Mouse (Mus musculus) cerebellum, adult 2 months (tissue): ENCODE data around the gene Prm3. TPM values are rescaled to one million over a fixed set of nuclear protein-coding genes. Genes with fewer than 3 reads are reported as not detected.

Source experiments
- DNase-seq, 2 experiments: peaks; one replicate each; pipeline ENCODE4 v3.0.0; 2021
- H3K27ac ChIP-seq: fragments of 200-500 bp; 2 replicates; pipeline ENCODE4 v1.5.1; 2012; ENCODE audit warnings: low read length, control low read depth, inconsistent platforms; ENCODE audit not compliant: insufficient read depth
- H3K27me3 ChIP-seq: fragments of 200-500 bp; 2 replicates; pipeline ENCODE4 v1.6.1; 2012; ENCODE audit warnings: inconsistent platforms, mild to moderate bottlenecking, low read length, moderate library complexity; ENCODE audit not compliant: control insufficient read depth, insufficient read depth
- H3K4me1 ChIP-seq: fragments of 200-500 bp; 2 replicates; pipeline ENCODE4 v1.6.1; 2011; ENCODE audit warnings: low read length; ENCODE audit not compliant: control insufficient read depth, insufficient read depth
- H3K4me3 ChIP-seq: fragments of 200-500 bp; replicated peaks from 2 replicates; pipeline ENCODE3; 2011; ENCODE audit warnings: mild to moderate bottlenecking, low read depth, low read length, control low read depth; ENCODE audit not compliant: insufficient read depth
- CTCF ChIP-seq: fragments of 200-500 bp; IDR thresholded peaks from 2 replicates; pipeline ENCODE4 v1.5.1; 2011; ENCODE audit warnings: low read depth, mild to moderate bottlenecking, control low read depth, low read length, moderate library complexity, borderline replicate concordance; ENCODE audit not compliant: insufficient read depth
- POLR2A ChIP-seq: fragments of 200-500 bp; IDR thresholded peaks from 2 replicates; pipeline ENCODE4 v1.6.1; 2011; ENCODE audit warnings: low read length, control low read depth, borderline replicate concordance; ENCODE audit not compliant: insufficient read depth
- WGBS: fragments of 180-500 bp; shearing (Covaris S2); methylation state at CpG from one replicate; pipeline ENCODE4 v1.1.7; 2018; 5-methylcytosine and 5-hydroxymethylcytosine counted together
- polyA plus RNA-seq: library from polyadenylated mRNA; depleted of rRNA; stranded (reverse); fragments of >200 nt; gene quantifications from 2 replicates; pipeline ENCODE4 v1.2.3, GENCODE M21; 2012

The Prm3 gene
- polyA plus RNA-seq, 1 experiment: not detected

DNA sequence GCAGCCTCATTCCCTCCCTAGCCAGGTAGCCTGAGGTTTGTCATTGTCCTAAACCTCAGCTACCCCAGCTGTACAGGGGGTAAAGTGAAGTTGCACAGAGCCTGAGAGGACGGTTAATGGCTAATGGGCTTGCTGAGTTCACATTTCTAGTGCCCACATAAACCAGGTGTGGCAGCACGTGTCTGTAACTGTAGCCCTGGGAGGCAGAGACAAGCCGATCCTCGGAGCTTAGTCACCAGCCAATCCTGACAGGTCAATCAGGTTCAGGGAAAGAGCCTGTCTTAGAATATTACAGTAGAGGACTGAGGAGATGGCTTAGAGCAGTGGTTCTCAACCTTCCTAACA lies 37.7 kb upstream of the Prm3 start:
- WGBS: 71% methylated on average over 4 of the region's 4 CpGs

DNA sequence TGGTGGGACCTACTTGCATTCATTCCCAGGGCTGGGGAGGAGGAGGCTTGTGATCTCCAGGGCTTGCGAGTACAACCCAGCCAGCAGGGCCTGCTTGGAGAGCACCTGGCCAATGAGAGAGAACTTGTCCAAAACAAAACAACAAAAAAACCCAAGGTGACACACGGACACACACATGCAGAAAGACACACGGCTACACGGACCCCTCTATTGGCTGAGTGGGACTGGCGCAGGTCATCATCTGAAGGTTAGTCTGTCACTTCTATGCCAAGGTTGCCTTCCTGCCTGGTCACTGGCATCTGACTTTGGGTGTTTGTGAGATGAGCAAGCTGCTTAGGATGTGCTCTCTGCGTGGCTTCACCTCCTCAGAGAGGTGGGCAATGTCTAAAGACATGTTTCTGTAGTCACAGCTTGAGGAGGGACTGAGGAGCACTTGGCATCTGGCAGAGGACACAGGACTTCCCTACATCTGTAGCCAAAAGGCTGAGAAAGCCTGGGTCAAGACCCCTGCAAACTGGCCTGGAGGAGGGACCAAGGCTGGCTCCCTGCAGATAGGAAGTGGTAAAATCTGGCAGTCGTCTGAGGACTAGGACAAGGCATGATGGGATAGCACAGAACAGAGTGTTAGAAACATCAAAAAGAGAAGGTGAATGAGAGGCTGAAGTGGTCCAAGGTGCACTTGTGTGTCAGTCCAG lies 37.2 kb upstream of the Prm3 start:
- no peak overlapping the region for H3K27ac ChIP-seq
- no peaks in the 10 kb centered on the region for H3K27me3 ChIP-seq
- H3K4me1 ChIP-seq: no peaks in the 10 kb centered on the region
- no peak for TF ChIP-seq POLR2A
- TF ChIP-seq CTCF: no peak
- DNase-seq: no peak
- no peak overlapping the region for H3K4me3 ChIP-seq
- WGBS: 83% methylated on average over 7 of the region's 7 CpGs

More for the DNA sequence above, 37.7 kb upstream of the Prm3 start:
- no peak for TF ChIP-seq POLR2A
- no peak for TF ChIP-seq CTCF
- H3K4me3 ChIP-seq: no peak overlapping the region
- H3K4me1 ChIP-seq: no peaks in the 10 kb centered on the region
- no peaks in the 10 kb centered on the region for H3K27me3 ChIP-seq
- DNase-seq: no peak
- no peak overlapping the region for H3K27ac ChIP-seq

DNA sequence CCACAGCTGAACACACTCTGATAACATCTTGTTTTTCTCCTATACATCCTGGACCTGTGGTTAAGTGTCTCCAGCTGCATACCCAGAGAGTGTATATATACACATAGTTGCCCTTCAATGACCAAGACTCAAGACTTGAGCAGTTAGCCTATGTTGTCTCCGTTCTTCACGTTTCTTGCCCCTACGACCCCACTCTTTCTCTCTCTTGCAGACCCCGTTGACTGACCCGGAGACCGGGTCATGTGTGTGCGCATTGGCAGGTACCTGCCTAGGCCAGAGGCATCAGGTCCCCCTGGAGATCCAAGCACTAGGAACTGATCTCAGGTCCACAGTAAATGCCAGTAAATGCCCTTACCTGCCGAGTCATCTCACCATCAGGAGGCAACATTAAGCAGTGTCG lies 36.6 kb upstream of the Prm3 start:
- no peaks in the 10 kb centered on the region for H3K27me3 ChIP-seq
- WGBS: 94% methylated on average over 9 of the region's 9 CpGs
- no peak overlapping the region for H3K27ac ChIP-seq
- H3K4me1 ChIP-seq: no peaks in the 10 kb centered on the region
- H3K4me3 ChIP-seq: no peak overlapping the region
- TF ChIP-seq CTCF (no peak), POLR2A (no peak)
- DNase-seq: no peak

DNA sequence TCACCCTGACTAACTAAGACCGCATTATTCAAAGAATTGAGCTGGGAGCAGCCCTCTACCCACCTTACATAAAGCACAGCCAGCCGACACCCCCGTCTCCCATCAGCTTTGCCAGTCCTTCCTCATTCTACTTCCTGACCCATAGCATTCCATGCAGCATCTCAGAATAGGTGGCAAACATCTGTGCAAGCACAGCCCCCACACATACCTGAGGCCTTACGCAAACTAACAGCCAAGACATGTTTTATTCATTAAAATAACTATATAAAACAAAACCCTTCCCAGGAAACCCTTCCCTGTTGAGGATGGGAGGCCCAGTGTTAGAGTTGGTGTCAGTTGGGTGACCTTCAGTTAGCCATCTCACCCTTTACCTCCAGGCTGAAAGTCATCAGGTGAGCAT lies 35.1 kb upstream of the Prm3 start:
- no peaks in the 10 kb centered on the region for H3K4me1 ChIP-seq
- H3K27me3 ChIP-seq: no peaks in the 10 kb centered on the region
- H3K4me3 ChIP-seq: no peak overlapping the region
- 98% methylated on average over 4 of the region's 4 CpGs for WGBS
- DNase-seq: no peak
- H3K27ac ChIP-seq: no peak overlapping the region
- TF ChIP-seq CTCF: no peak
- TF ChIP-seq POLR2A: no peak

DNA sequence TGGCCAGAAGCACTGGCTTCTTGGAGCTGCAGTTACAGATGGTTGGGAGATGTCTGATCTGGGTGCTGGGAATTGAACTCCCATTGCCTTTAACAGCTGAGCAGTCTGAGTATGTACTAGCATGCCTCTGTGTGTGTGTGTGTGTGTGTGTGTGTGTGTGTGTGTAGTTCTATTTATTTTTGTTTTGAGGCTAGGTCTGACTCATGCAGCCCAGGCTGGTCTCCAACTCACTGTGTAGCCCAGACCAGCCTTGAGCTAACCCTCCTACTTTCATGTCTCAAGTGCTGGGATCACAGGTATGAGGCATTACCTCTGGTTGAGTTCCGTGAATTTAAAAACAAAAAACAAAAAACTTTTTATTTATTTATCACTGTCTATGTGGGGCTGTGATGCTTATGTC lies 33.8 kb upstream of the Prm3 start:
- no peak overlapping the region for H3K4me3 ChIP-seq
- TF ChIP-seq CTCF (no peak), POLR2A (no peak)
- no peaks in the 10 kb centered on the region for H3K4me1 ChIP-seq
- H3K27me3 ChIP-seq: no peaks in the 10 kb centered on the region
- no peak overlapping the region for H3K27ac ChIP-seq
- WGBS: 92% methylated on average over 1 of the region's 1 CpGs
- no peak for DNase-seq

DNA sequence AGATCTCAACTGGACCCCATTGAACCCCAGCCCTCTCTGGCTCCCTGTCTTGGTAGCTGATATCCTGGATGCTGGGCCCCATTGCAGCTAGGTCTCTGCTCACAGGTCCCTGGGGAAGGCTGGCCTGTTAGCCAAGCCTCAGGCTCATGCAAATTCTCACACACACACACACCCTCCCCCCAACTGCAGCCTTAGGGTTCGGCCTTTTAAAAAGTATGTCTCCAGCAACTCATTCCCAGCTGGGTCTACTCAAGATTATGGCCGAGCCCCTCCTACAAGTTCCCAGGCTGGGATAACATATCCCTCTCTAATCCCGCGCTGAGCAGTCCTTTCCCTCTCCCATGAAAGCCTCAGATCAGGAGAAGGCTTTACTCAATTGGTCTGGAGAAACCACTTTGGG lies 30.7 kb upstream of the Prm3 start:
- Histone ChIP-seq H3K27me3 (no peaks in the 10 kb centered on the region), H3K4me1 (no peaks in the 10 kb centered on the region), H3K27ac (no peak overlapping the region), H3K4me3 (no peak overlapping the region)
- WGBS: 81% methylated on average over 4 of the region's 4 CpGs
- TF ChIP-seq CTCF (no peak), POLR2A (no peak)
- no peak for DNase-seq

DNA sequence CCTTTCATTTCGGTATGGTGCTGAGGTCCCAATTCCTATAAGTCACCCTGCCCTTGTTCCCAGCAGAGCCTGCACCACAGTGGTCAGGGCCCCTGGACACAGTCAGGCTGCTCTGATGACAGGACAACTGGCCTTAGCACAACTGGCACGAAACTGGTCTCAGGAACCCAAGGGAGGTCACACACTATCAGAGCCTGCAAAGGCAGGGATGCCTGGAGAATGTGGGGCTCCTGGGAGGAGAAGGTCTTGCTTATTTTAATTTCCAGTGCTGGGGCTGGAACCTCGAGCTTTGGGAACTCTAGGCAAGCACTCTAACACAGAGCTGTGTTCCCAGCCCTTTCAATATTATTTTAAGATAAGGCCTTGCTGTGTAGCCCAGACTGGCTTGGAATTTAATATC lies 29.3 kb upstream of the Prm3 start:
- no peak for DNase-seq
- WGBS: 81% methylated on average over 3 of the region's 3 CpGs
- TF ChIP-seq CTCF (no peak), POLR2A (no peak)
- no peak overlapping the region for H3K4me3 ChIP-seq
- no peaks in the 10 kb centered on the region for H3K4me1 ChIP-seq
- H3K27me3 ChIP-seq: no peaks in the 10 kb centered on the region
- H3K27ac ChIP-seq: no peak overlapping the region

DNA sequence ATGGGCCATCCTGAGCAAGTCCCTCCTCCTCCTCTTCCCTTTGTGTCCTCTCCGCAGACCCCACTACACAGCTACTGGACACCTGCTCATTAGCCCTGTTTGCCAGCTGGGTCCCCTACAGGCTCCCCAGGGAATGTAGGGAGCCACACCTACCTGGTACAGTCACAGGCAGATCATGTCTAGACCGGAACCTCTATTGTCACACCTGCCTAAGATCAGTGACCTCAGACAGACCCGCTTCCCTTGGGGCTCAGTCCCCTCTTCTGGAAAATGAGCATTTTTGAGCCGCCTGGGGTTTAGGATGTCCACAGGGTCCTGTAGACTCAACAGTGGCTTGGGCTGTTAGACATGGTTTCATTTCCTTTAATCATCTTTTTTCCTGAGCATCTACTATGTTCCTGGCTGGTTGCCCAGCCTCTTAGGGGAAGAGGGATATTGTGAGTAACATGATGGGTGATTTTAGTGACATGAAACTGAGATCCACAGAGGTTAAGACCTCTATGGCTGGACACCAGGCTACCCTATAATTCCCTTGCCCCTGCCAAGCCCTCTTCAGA lies 27.9 kb upstream of the Prm3 start:
- WGBS: 79% methylated on average over 4 of the region's 4 CpGs
- no peaks in the 10 kb centered on the region for H3K4me1 ChIP-seq
- no peaks in the 10 kb centered on the region for H3K27me3 ChIP-seq
- H3K4me3 ChIP-seq: no peak overlapping the region
- TF ChIP-seq CTCF (no peak), POLR2A (no peak)
- DNase-seq: no peak
- no peak overlapping the region for H3K27ac ChIP-seq
